Mouse (Mus musculus) spleen, adult 2 months (tissue): ENCODE measurements around the gene Vamp4. TPM values are rescaled to one million over a fixed set of nuclear protein-coding genes. Genes with fewer than 3 reads are reported as not detected.

Source experiments
- DNase-seq, 2 experiments: peaks; one replicate each; pipeline versions ENCODE4 v3.0.0 to v3.0.0-alpha.2; 2012 to 2021; ENCODE audit warnings: low spot score in 2 of 2, low read depth in 1 of 2
- H3K27ac ChIP-seq: fragments of 200-500 bp; 2 replicates; pipeline ENCODE4 v1.5.1; 2012; ENCODE audit warnings: low read length, inconsistent platforms; ENCODE audit not compliant: insufficient read depth
- H3K27me3 ChIP-seq: fragments of 200-500 bp; 2 replicates; pipeline ENCODE4 v1.6.1; 2012; ENCODE audit warnings: mild to moderate bottlenecking, moderate library complexity, low read length, inconsistent platforms; ENCODE audit not compliant: control insufficient read depth, insufficient read depth
- H3K36me3 ChIP-seq: fragments of 200-500 bp; 2 replicates; pipeline ENCODE4 v1.6.1; 2012; ENCODE audit warnings: mild to moderate bottlenecking, low read length, inconsistent platforms; ENCODE audit not compliant: control insufficient read depth, insufficient read depth
- H3K4me1 ChIP-seq: fragments of 200-500 bp; 2 replicates; pipeline ENCODE4 v1.6.1; 2011; ENCODE audit warnings: inconsistent platforms; ENCODE audit not compliant: control insufficient read depth, insufficient read depth, insufficient read length
- H3K4me3 ChIP-seq: fragments of 200-500 bp; 2 replicates; pipeline ENCODE4 v1.5.1; 2011; ENCODE audit warnings: mild to moderate bottlenecking, inconsistent platforms; ENCODE audit not compliant: insufficient read depth, insufficient read length; ENCODE audit errors: extremely low read depth
- CTCF ChIP-seq: fragments of 200-500 bp; IDR thresholded peaks from 2 replicates; pipeline ENCODE4 v1.5.1; 2011; ENCODE audit warnings: mild to moderate bottlenecking, inconsistent platforms; ENCODE audit not compliant: insufficient read depth, insufficient read length, insufficient replicate concordance; ENCODE audit errors: extremely low read depth
- POLR2A ChIP-seq: fragments of 200-500 bp; IDR thresholded peaks from 2 replicates; pipeline ENCODE4 v1.6.1; 2011; ENCODE audit warnings: low read depth, low read length, inconsistent platforms
- WGBS: fragments of 180-500 bp; shearing (Covaris S2); methylation state at CpG from one replicate; pipeline ENCODE4 v1.1.7; 2018; 5-methylcytosine and 5-hydroxymethylcytosine counted together
- polyA plus RNA-seq: library from polyadenylated mRNA; depleted of rRNA; stranded (reverse); fragments of >200 nt; gene quantifications from 2 replicates; pipeline ENCODE4 v1.2.3, GENCODE M21; 2012; rRNA removed

Vamp4 gene
- 6.8 and 13.5 TPM in 2 replicates for polyA plus RNA-seq

- peak; percentile 86 to 91 for DNase-seq
- Histone ChIP-seq H3K27ac (peak within 1 kb of the TSS; percentile 91), H3K4me1 (no peaks in the 10 kb centered on the region; the same call in 1 of the 2 replicates), H3K27me3 (no peaks in the 10 kb centered on the region), H3K4me3 (peak within 1 kb of the TSS; percentile 83), H3K36me3 (peaks cover 5% of the 10 kb centered on the region)
- TF ChIP-seq POLR2A, result peak; percentile 9
- TF ChIP-seq CTCF, result no peak
- WGBS, result under 1% methylated on average over 41 of the region's 43 CpGs
Measured at GRCm38 (mm10) chr1:162570260-162570748, at the start of gene Vamp4. Gene Vamp4, plus strand, starts transcription at chr1:162570515.

- H3K4me3 ChIP-seq, result no peak overlapping the region
- 80% methylated on average over 2 of the region's 2 CpGs for WGBS
- H3K36me3 ChIP-seq, result peaks cover 11% of the 10 kb centered on the region; the same call in 1 of the 2 replicates
- no peak for DNase-seq
- TF ChIP-seq POLR2A, result no peak
- TF ChIP-seq CTCF, result no peak
- no peaks in the 10 kb centered on the region for H3K4me1 ChIP-seq
- no peak overlapping the region for H3K27ac ChIP-seq
- H3K27me3 ChIP-seq, result no peaks in the 10 kb centered on the region
Measured at GRCm38 (mm10) chr1:162529651-162530050, 40.7 kb upstream of the Vamp4 start.

- Histone ChIP-seq H3K27me3 (no peaks in the 10 kb centered on the region), H3K36me3 (peaks cover 14% of the 10 kb centered on the region), H3K4me1 (no peaks in the 10 kb centered on the region), H3K4me3 (no peak overlapping the region), H3K27ac (no peak overlapping the region)
- no peak for TF ChIP-seq POLR2A
- TF ChIP-seq CTCF, result no peak
- no peak for DNase-seq
- 97% methylated on average over 1 of the region's 1 CpGs for WGBS
Measured at GRCm38 (mm10) chr1:162530666-162531065, 39.6 kb upstream of the Vamp4 start.

GRCm38 (mm10) chr1:162531584-162531983, 38.7 kb upstream of the Vamp4 start:
- Histone ChIP-seq H3K4me3 (no peak overlapping the region), H3K4me1 (no peaks in the 10 kb centered on the region), H3K27me3 (no peaks in the 10 kb centered on the region), H3K36me3 (peaks cover 19% of the 10 kb centered on the region), H3K27ac (no peak overlapping the region)
- TF ChIP-seq POLR2A, result no peak
- no peak for TF ChIP-seq CTCF
- no peak for DNase-seq
- 80% methylated on average over 4 of the region's 4 CpGs for WGBS

GRCm38 (mm10) chr1:162532330-162532729, 38.0 kb upstream of the Vamp4 start:
- peaks cover 24% of the 10 kb centered on the region for H3K36me3 ChIP-seq
- H3K4me3 ChIP-seq, result no peak overlapping the region
- H3K27me3 ChIP-seq, result no peaks in the 10 kb centered on the region
- no peak for DNase-seq
- 79% methylated on average over 4 of the region's 4 CpGs for WGBS
- no peak overlapping the region for H3K27ac ChIP-seq
- TF ChIP-seq POLR2A (no peak), CTCF (no peak)
- H3K4me1 ChIP-seq, result no peaks in the 10 kb centered on the region

GRCm38 (mm10) chr1:162533766-162534560, 36.4 kb upstream of the Vamp4 start:
- Histone ChIP-seq H3K36me3 (peaks cover 29% of the 10 kb centered on the region), H3K27ac (no peak overlapping the region), H3K27me3 (no peaks in the 10 kb centered on the region), H3K4me3 (no peak overlapping the region), H3K4me1 (no peaks in the 10 kb centered on the region)
- whole genome bisulfite sequencing, result 95% methylated on average over 14 of the region's 14 CpGs
- DNase-seq, result no peak
- no peak for TF ChIP-seq POLR2A
- no peak for TF ChIP-seq CTCF

- Histone ChIP-seq H3K4me3 (no peak overlapping the region), H3K27me3 (no peaks in the 10 kb centered on the region), H3K27ac (no peak overlapping the region), H3K4me1 (peaks cover 5% of the 10 kb centered on the region), H3K36me3 (peaks cover 22% of the 10 kb centered on the region)
- no peak for DNase-seq
- no peak for TF ChIP-seq CTCF
- 70% methylated on average over 1 of the region's 1 CpGs for WGBS
Measured at GRCm38 (mm10) chr1:162543231-162543630, 27.1 kb upstream of the Vamp4 start.
